Mouse (Mus musculus): Measurements from ENCODE around the gene Itpkc.

GRCm38 (mm10) chr7:27259271-27259721 is 30.8 kb upstream of the Itpkc start:
- no peak for TF ChIP-seq POLR2A (IDR thresholded peaks at IDR 0.05; ENCODE audit: borderline replicate concordance, extremely low read depth, low read depth, low read length)
- no peak for TF ChIP-seq CTCF (IDR thresholded peaks at IDR 0.05; ENCODE audit: insufficient read depth, low read length)

All from lung, adult 2 months (tissue).